Mouse (Mus musculus): ENCODE results near the gene Spata20.

- TF ChIP-seq CTCF (IDR thresholded peaks at IDR 0.05; ENCODE audit: extremely low read depth, insufficient read length, insufficient replicate concordance, low read depth, low read length) (no peak), POLR2A (IDR thresholded peaks at IDR 0.05; ENCODE audit: low read depth, low read length) (no peak)
These were observed 47.2 kb upstream of the Spata20 start for GRCm38 (mm10) chr11:94533171-94533570.

Data from small intestine, adult 2 months (tissue).